Mouse (Mus musculus) B cell, adult (primary cell): ENCODE results near the gene Mettl21e. TPM values are rescaled to one million over a fixed set of nuclear protein-coding genes. Genes with fewer than 3 reads are reported as not detected.

Experiments
- total RNA-seq: library from RNA; stranded (reverse); gene quantifications from 4 replicates; pipeline ENCODE4 v1.2.4, GENCODE M21; 2023; ENCODE audit not compliant: inconsistent age

Gene Mettl21e
- total RNA-seq: not detected in 4 replicates

DNA sequence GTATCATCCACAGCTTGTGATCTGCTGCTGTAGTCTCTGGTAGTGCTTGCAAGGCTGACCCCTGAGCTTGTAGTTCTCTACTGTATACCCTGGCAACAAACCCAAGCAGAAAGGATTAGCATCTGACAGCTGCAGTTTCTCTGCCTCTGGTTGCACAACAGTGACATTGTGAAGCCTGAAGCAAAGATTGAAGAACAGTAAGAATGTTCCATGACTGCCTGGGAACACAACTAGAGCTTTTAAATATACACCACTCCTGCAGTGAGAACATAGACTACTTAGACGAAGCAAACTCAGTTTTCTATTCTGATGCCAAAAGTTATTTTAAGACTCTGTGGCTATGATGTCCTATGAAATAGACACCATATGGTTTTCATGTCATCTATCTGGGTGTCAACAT lies at the start of gene Mettl21e:
Gene Mettl21e (minus strand): TSS at position 86 of the 400 bp plus-strand sequence.

Other genes with a start within 250 kb of the Mettl21e start
- gene Mettl21c, start 198.9 kb downstream of the Mettl21e start, total RNA-seq: not detected in 4 replicates
- 0.18 to 0.45 TPM (median 0.26 TPM) in 4 replicates for gene Gm8251, start 157.0 kb downstream of the Mettl21e start, total RNA-seq
- gene Tex30, start 116.5 kb downstream of the Mettl21e start, total RNA-seq: 35.4 to 49.9 TPM (median 41.0 TPM) in 4 replicates
- gene Kdelc1, start 100.2 kb downstream of the Mettl21e start, total RNA-seq: 2.2 to 4.2 TPM (median 2.8 TPM) in 4 replicates
- 4.3 to 4.6 TPM (median 4.4 TPM) in 4 replicates for gene Bivm, start 100.0 kb downstream of the Mettl21e start, total RNA-seq
- 20.7 to 28.4 TPM (median 25.0 TPM) in 4 replicates for gene Ercc5, start 71.2 kb downstream of the Mettl21e start, total RNA-seq